Mouse (Mus musculus) heart, embryonic 15.5 days (tissue): ENCODE data around the gene Adarb1. TPM values are rescaled to one million over a fixed set of nuclear protein-coding genes. Genes with fewer than 3 reads are reported as not detected.

Source experiments
- ATAC-seq: fragments of 200-750 bp; cut with Nextera tagmentation; replicated peaks from 2 replicates; pipeline ENCODE4 v1.8.0; 2017; ENCODE audit warnings: low read depth, moderate TSS enrichment; ENCODE audit not compliant: insufficient number of reproducible peaks, insufficient read depth, low FRiP score
- H3K27ac ChIP-seq: fragments of 300-500 bp; sonication (generic); 2 replicates; pipeline ENCODE4 v1.5.1; 2015; ENCODE audit warnings: mild to moderate bottlenecking, inconsistent platforms
- H3K27me3 ChIP-seq: fragments of 300-500 bp; sonication (generic); 2 replicates; pipeline ENCODE4 v1.6.1; 2015; ENCODE audit warnings: inconsistent platforms
- H3K36me3 ChIP-seq: fragments of 300-500 bp; sonication (generic); 2 replicates; pipeline ENCODE4 v1.6.1; 2015; ENCODE audit warnings: mild to moderate bottlenecking, inconsistent platforms
- H3K4me1 ChIP-seq: fragments of 300-500 bp; sonication (generic); replicated peaks from 2 replicates; pipeline ENCODE4 v1.6.1; 2015; ENCODE audit warnings: inconsistent platforms
- H3K4me2 ChIP-seq: fragments of 300-500 bp; sonication (generic); 2 replicates; pipeline ENCODE4 v1.6.1; 2015; ENCODE audit warnings: inconsistent platforms, mild to moderate bottlenecking, moderate library complexity
- H3K4me3 ChIP-seq: fragments of 300-500 bp; sonication (generic); 2 replicates; pipeline ENCODE4 v1.5.1; 2015; ENCODE audit warnings: mild to moderate bottlenecking, inconsistent platforms
- H3K9ac ChIP-seq: fragments of 300-500 bp; sonication (generic); 2 replicates; pipeline ENCODE4 v1.6.1; 2015; ENCODE audit warnings: mild to moderate bottlenecking, inconsistent platforms
- H3K9me3 ChIP-seq: fragments of 300-500 bp; sonication (generic); replicated peaks from 2 replicates; pipeline ENCODE4 v1.6.1; 2016; ENCODE audit warnings: inconsistent platforms
- WGBS: fragments of 180-500 bp; shearing (Covaris S2); methylation state at CpG from one replicate; pipeline ENCODE4 v1.1.7; 2015; ENCODE audit warnings: mixed read lengths; 5-methylcytosine and 5-hydroxymethylcytosine counted together
- polyA plus RNA-seq: library from polyadenylated mRNA; unstranded; fragments of >200 nt; fragmentation: Nextera tagmentation; extraction: Ambion mirVana; gene quantifications from 2 replicates; pipeline ENCODE4 v1.2.1, GENCODE M21; 2015

The Adarb1 gene
- polyA plus RNA-seq, 1 experiment from 2014 or later = 14.0 TPM

- ATAC-seq = no peak
- H3K36me3 ChIP-seq = no peaks in the 10 kb centered on the region
- no peaks in the 10 kb centered on the region for H3K9me3 ChIP-seq
- H3K27ac ChIP-seq = no peak overlapping the region
- 87% methylated on average over 6 of the region's 6 CpGs for WGBS
- H3K4me2 ChIP-seq = no peak overlapping the region
- H3K4me3 ChIP-seq = no peak overlapping the region
- no peaks in the 10 kb centered on the region; the same call in 1 of the 2 replicates for H3K4me1 ChIP-seq
- no peak overlapping the region for H3K9ac ChIP-seq
- H3K27me3 ChIP-seq = no peaks in the 10 kb centered on the region
Measured at GRCm38 (mm10) chr10:77244777-77245176, 173.3 kb downstream of the Adarb1 start.

- H3K9ac ChIP-seq = no peak overlapping the region
- 74% methylated on average over 11 of the region's 11 CpGs for WGBS
- no peaks in the 10 kb centered on the region; the same call in 1 of the 2 replicates for H3K4me1 ChIP-seq
- H3K27me3 ChIP-seq = no peaks in the 10 kb centered on the region
- ATAC-seq = no peak; the same call in 1 of the 2 replicates
- H3K4me2 ChIP-seq = no peak overlapping the region
- H3K27ac ChIP-seq = no peak overlapping the region
- no peaks in the 10 kb centered on the region for H3K9me3 ChIP-seq
- H3K4me3 ChIP-seq = no peak overlapping the region
- no peaks in the 10 kb centered on the region for H3K36me3 ChIP-seq
Measured at GRCm38 (mm10) chr10:77243572-77244161, 174.4 kb downstream of the Adarb1 start.

GRCm38 (mm10) chr10:77242871-77243270, 175.2 kb downstream of the Adarb1 start:
- no peak overlapping the region for H3K4me3 ChIP-seq
- no peaks in the 10 kb centered on the region for H3K9me3 ChIP-seq
- H3K27ac ChIP-seq = no peak overlapping the region
- no peak for ATAC-seq
- WGBS = 76% methylated on average over 14 of the region's 14 CpGs
- no peak overlapping the region for H3K4me2 ChIP-seq
- no peaks in the 10 kb centered on the region for H3K27me3 ChIP-seq
- peaks cover 4% of the 10 kb centered on the region for H3K4me1 ChIP-seq
- no peak overlapping the region for H3K9ac ChIP-seq
- H3K36me3 ChIP-seq = no peaks in the 10 kb centered on the region

- Histone ChIP-seq H3K27me3 (no peaks in the 10 kb centered on the region), H3K9me3 (no peaks in the 10 kb centered on the region), H3K9ac (no peak overlapping the region), H3K4me1 (peaks cover 5% of the 10 kb centered on the region), H3K36me3 (no peaks in the 10 kb centered on the region), H3K4me3 (no peak overlapping the region), H3K4me2 (no peak overlapping the region), H3K27ac (no peak overlapping the region)
- ATAC-seq = no peak
- WGBS = 54% methylated on average over 3 of the region's 3 CpGs
Measured at GRCm38 (mm10) chr10:77242396-77242795, 175.7 kb downstream of the Adarb1 start.

- no peaks in the 10 kb centered on the region for H3K36me3 ChIP-seq
- WGBS = 63% methylated on average over 8 of the region's 8 CpGs
- no peak; the same call in 1 of the 2 replicates for ATAC-seq
Measured at GRCm38 (mm10) chr10:77240764-77241163, 177.3 kb downstream of the Adarb1 start.

More at GRCm38 (mm10) chr10:77240764-77241163, 177.3 kb downstream of the Adarb1 start:
- Histone ChIP-seq H3K27ac (no peak overlapping the region), H3K4me3 (no peak overlapping the region), H3K9me3 (no peaks in the 10 kb centered on the region), H3K4me2 (no peak overlapping the region), H3K27me3 (no peaks in the 10 kb centered on the region), H3K9ac (no peak overlapping the region), H3K4me1 (peaks cover 5% of the 10 kb centered on the region)

Other genes starting within 250 kb of the Adarb1 start
- gene Pofut2, start 159.1 kb downstream of the Adarb1 start, polyA plus RNA-seq = 99.8 and 124 TPM in 2 replicates
- gene Fam207a, start 97.5 kb upstream of the Adarb1 start, polyA plus RNA-seq = 21.3 and 28.1 TPM in 2 replicates
- gene Itgb2, start 112.0 kb upstream of the Adarb1 start, polyA plus RNA-seq = 2.1 and 6.2 TPM in 2 replicates
- gene Pttg1ip, start 163.4 kb upstream of the Adarb1 start, polyA plus RNA-seq = 105 and 125 TPM in 2 replicates
- 138 and 169 TPM in 2 replicates for gene Sumo3, start 187.8 kb upstream of the Adarb1 start, polyA plus RNA-seq
- gene Gm49325, start 187.9 kb upstream of the Adarb1 start, polyA plus RNA-seq = 0.60 and 3.9 TPM in 2 replicates
- gene Ube2g2, start 204.0 kb upstream of the Adarb1 start, polyA plus RNA-seq = 66.3 and 85.1 TPM in 2 replicates